Mouse (Mus musculus) stomach, embryonic 14.5 days (tissue): ENCODE measurements around the gene Gm7102. TPM values are rescaled to one million over a fixed set of nuclear protein-coding genes. Genes with fewer than 3 reads are reported as not detected.

Source experiments
- ATAC-seq: fragments of 200-750 bp; cut with Nextera tagmentation; 2 replicates; pipeline ENCODE4 v1.8.0; 2017; ENCODE audit warnings: low read depth, moderate TSS enrichment; ENCODE audit not compliant: insufficient number of reproducible peaks, insufficient read depth, low FRiP score
- H3K27ac ChIP-seq: fragments of 300-500 bp; sonication (generic); 2 replicates; pipeline ENCODE4 v1.5.1; 2014; ENCODE audit warnings: mild to moderate bottlenecking, low read length, moderate library complexity, mixed read lengths
- H3K27me3 ChIP-seq: fragments of 300-500 bp; sonication (generic); 2 replicates; pipeline ENCODE4 v1.6.1; 2014; ENCODE audit warnings: low read length, control low read depth, mixed read lengths; ENCODE audit not compliant: control insufficient read depth, insufficient read depth
- H3K36me3 ChIP-seq: fragments of 300-500 bp; sonication (generic); 2 replicates; pipeline ENCODE4 v1.6.1; 2014; ENCODE audit warnings: mild to moderate bottlenecking, control low read depth, low read length, moderate library complexity, mixed read lengths; ENCODE audit not compliant: control insufficient read depth, insufficient read depth
- H3K4me1 ChIP-seq: fragments of 300-500 bp; sonication (generic); 2 replicates; pipeline ENCODE4 v1.6.1; 2014; ENCODE audit warnings: low read length, control low read depth, mixed read lengths; ENCODE audit not compliant: control insufficient read depth, insufficient read depth
- H3K4me2 ChIP-seq: fragments of 300-500 bp; sonication (generic); replicated peaks from 2 replicates; pipeline ENCODE4 v1.6.1; 2014; ENCODE audit warnings: low read depth, low read length, control low read depth
- H3K4me3 ChIP-seq: fragments of 300-500 bp; sonication (generic); 2 replicates; pipeline ENCODE4 v1.5.1; 2014; ENCODE audit warnings: low read depth, low read length, control low read depth
- H3K9ac ChIP-seq: fragments of 300-500 bp; sonication (generic); replicated peaks from 2 replicates; pipeline ENCODE4 v1.6.1; 2014; ENCODE audit warnings: low read depth, mild to moderate bottlenecking, control low read depth, low read length, moderate library complexity, mixed read lengths
- H3K9me3 ChIP-seq: fragments of 300-500 bp; sonication (generic); 2 replicates; pipeline ENCODE4 v1.6.1; 2016; ENCODE audit warnings: low read depth, low read length, control low read depth; ENCODE audit not compliant: control insufficient read depth
- WGBS: fragments of 180-500 bp; shearing (Covaris S2); extraction: QIAGEN DNeasy Blood & Tissue Kit; methylation state at CpG from one replicate; pipeline ENCODE4 v1.1.7; 2014; 5-methylcytosine and 5-hydroxymethylcytosine counted together
- polyA plus RNA-seq: library from polyadenylated mRNA; unstranded; fragments of >200 nt; fragmentation: Nextera tagmentation; extraction: Ambion mirVana; gene quantifications from 2 replicates; pipeline ENCODE4 v1.2.1, GENCODE M21; 2014

Gm7102 gene
- polyA plus RNA-seq, 1 experiment from 2014 or later = 0.22 TPM

- WGBS = 5% methylated on average over 8 of the region's 8 CpGs
- peak overlapping the region; percentile 52 for H3K4me2 ChIP-seq
- ATAC-seq = peak; percentile 81
- H3K27me3 ChIP-seq = no peaks in the 10 kb centered on the region
- peak overlapping the region; percentile 35 for H3K4me3 ChIP-seq
- H3K4me1 ChIP-seq = no peaks in the 10 kb centered on the region
- H3K9ac ChIP-seq = no peak overlapping the region
- no peaks in the 10 kb centered on the region for H3K9me3 ChIP-seq
- H3K27ac ChIP-seq = no peak overlapping the region
- no peaks in the 10 kb centered on the region for H3K36me3 ChIP-seq
These were observed 24.8 kb downstream of the Gm7102 start for GRCm38 (mm10) chr19:61151372-61151700.

GRCm38 (mm10) chr19:61141299-61141698, 34.8 kb downstream of the Gm7102 start:
- Histone ChIP-seq H3K9me3 (no peaks in the 10 kb centered on the region), H3K4me1 (0 out of 2 replicates have a peak, but pooled peaks cover 9% of the 10 kb centered on the region), H3K27me3 (no peaks in the 10 kb centered on the region), H3K27ac (no peak overlapping the region), H3K4me3 (peak overlapping the region; percentile 81), H3K4me2 (peak overlapping the region; percentile 66), H3K9ac (no peak overlapping the region), H3K36me3 (no peaks in the 10 kb centered on the region)
- 10% methylated on average over 4 of the region's 4 CpGs for WGBS
- ATAC-seq = no peak

DNA sequence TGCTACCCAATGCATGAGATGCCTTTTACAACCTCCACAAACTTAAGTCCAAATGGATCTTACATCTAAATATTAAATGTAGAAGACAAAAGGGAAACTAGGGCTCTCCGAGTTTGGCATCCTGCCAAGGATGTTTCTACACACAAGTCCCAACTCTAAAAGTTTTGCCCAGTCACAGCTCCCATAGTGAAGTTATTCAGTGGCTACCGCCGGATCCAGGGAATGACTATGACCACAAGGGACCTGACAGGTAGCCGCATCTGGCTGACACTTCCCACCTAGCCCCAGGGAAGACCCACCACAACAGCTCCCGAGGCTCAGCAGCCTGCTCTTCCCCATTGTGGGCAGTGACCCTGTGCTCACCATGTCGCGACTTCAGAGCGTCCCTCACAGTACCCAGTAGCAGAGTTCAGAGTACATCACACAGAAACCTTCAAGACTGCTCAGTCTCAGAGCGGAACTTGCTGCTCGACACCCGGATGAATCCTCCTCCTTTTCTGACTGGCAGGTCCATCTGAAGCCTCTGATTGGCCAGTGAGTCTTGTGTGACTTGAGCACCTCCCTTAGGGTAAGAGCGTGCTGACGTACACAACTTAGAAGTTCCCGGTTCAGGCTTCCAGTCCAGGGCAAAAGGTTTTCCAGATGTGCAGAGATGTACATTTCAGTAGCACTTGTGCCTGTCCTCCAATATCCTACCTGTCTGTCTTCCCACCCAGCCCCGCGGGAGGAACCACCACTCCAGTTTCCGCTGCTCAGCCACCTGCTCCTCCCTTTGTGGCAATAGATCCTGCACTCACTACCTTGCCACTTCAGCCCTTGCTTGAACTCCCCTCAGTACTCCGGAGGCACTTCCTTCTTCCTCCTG, 35.5 kb downstream of the Gm7102 start, which contains the start of gene Zfp950:
Gene Zfp950, minus strand, starts transcription at position 499 of the 865 bp plus-strand sequence.
- Histone ChIP-seq H3K27me3 (no peaks in the 10 kb centered on the region), H3K4me3 (peak within 1 kb of the TSS; percentile 81), H3K9ac (peak within 1 kb of the TSS; percentile 80), H3K9me3 (no peaks in the 10 kb centered on the region), H3K4me2 (peak within 1 kb of the TSS; percentile 66), H3K27ac (no peak within 1 kb of the TSS), H3K4me1 (0 out of 2 replicates have a peak, but pooled peaks cover 9% of the 10 kb centered on the region), H3K36me3 (no peaks in the 10 kb centered on the region)
- peak; percentile 100 for ATAC-seq
- under 1% methylated on average over 18 of the region's 18 CpGs for WGBS

DNA sequence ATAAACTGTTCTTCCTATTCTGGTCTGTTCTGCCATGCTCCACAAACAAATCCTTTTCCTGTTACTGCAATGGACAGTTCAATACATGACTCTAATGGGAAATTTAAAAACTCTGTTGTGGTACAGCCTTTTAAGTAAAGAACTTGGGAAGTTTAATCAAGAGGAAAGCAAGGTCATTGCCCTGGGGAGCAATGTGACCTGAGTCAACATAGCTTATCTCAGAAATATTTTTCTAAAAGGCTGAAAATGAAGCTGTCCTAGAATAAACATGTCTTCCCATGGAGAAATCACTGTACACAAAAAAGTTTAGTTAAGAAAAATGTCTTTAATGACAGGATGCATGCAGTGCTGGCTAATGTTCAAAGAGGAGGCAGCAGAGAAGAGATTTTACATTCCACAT, 37.5 kb downstream of the Gm7102 start:
- Histone ChIP-seq H3K4me2 (no peak overlapping the region), H3K9me3 (no peaks in the 10 kb centered on the region), H3K9ac (no peak overlapping the region), H3K36me3 (no peaks in the 10 kb centered on the region), H3K4me1 (0 out of 2 replicates have a peak, but pooled peaks cover 9% of the 10 kb centered on the region), H3K27ac (no peak overlapping the region), H3K27me3 (no peaks in the 10 kb centered on the region), H3K4me3 (no peak overlapping the region)
- no peak for ATAC-seq

DNA sequence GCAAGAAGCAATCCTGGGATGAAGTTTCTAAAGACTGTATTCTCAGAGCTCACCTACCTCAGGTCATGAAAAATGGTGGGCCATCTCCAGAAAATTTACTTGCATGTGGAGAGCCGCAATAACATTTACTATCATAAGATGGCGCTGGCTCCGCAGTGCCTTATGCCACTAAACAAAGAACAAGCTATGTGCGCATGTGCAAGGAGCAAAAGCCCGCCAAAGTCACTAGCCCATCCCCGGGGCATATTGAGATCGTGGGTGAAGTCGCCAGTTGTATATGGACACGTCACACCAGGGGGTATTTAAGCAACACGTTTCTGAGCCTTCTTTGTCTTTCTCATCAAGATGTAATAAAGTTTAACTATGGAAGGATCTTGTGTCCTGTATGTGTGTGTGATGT, 45.0 kb downstream of the Gm7102 start:
- Histone ChIP-seq H3K4me3 (no peak overlapping the region), H3K9ac (no peak overlapping the region), H3K36me3 (no peaks in the 10 kb centered on the region), H3K27ac (no peak overlapping the region), H3K4me2 (no peak overlapping the region), H3K27me3 (no peaks in the 10 kb centered on the region), H3K4me1 (no peaks in the 10 kb centered on the region), H3K9me3 (no peaks in the 10 kb centered on the region)
- WGBS = 92% methylated on average over 10 of the region's 10 CpGs
- ATAC-seq = no peak

Other genes starting within 250 kb of the Gm7102 start
- gene Zfp950, start 35.5 kb downstream of the Gm7102 start, polyA plus RNA-seq = 50.0 and 59.7 TPM in 2 replicates
- not detected in 2 replicates for gene Gm6020, start 7.6 kb upstream of the Gm7102 start, polyA plus RNA-seq
- gene Csf2ra, start 52.1 kb upstream of the Gm7102 start, polyA plus RNA-seq = 35.4 and 38.4 TPM in 2 replicates
- not detected in 2 replicates for gene Gm21060, start 120.8 kb upstream of the Gm7102 start, polyA plus RNA-seq